Mouse (Mus musculus) cerebellum, adult 9-11 months (tissue): ENCODE results near the gene Il22ra1.
A peak's percentile ranks its signal among the peaks of the same experiment; 100 is the strongest.

Source experiments
- DNase-seq: peaks from one replicate; pipeline ENCODE4 v3.0.0; 2022

Il22ra1 gene

GRCm38 (mm10) chr4:135736903-135737302, 8.9 kb downstream of the Il22ra1 start:
- no peak for DNase-seq

- DNase-seq: no peak
These were observed 10.3 kb downstream of the Il22ra1 start for GRCm38 (mm10) chr4:135738237-135738636.

DNA sequence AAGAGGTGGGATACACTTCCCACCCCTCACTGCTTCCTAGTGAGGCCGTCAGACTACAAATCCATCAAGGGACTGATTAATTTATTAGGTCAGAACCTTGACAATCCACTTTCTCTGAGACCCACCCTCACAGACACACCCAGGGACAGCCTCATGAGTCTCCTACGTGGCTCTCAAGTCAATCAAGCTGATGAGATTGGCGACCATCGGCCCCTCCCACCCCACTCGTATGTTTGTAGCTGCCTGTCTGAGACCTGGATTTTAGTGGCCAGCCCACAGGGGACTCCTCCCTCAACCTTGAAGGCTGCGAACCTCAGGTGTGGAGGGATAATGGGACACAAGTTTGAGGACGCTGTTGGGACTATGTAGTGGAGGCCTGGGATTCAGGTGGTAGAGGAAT, 11.2 kb downstream of the Il22ra1 start:
- no peak for DNase-seq

DNA sequence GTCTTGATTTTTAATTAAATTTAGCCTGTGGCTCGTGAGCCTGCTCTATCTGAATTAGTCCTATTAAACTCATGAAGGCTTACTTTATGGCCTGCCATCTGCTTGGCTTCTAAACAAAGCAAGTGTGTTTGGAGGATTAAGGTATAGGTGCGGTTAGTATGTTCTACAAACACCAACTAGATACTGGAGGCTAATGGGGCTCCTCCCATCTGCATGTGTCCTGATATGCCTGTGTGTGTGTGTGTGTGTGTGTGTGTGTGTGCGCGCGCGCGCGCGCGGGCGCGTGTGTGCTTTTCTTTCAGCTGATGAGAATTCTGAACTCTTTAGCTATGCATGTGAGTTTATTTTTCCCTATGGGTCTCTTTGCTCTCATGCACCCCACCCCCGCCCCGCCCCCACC, 11.7 kb downstream of the Il22ra1 start:
- DNase-seq: no peak

DNA sequence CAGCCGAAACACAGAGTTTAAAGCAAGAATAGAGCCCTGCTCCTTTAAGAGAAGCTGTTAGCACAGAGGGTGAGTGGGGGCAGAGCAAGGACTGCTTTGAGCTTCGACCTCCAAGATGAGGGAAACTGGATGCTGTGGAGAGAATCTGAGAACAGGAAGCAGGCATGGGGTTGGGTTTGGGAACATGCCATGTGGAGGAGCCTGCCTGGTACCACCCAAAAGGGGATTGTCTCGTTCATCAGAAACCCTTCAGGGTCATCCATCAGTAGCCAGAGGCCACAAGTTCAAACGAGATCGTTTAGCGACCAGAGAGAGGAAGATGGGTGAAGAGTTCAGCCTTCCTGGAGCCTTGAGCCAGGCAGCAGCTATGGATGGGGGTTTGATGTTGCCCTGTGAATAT, 15.5 kb downstream of the Il22ra1 start:
- DNase-seq: no peak

- no peak for DNase-seq
These were observed 16.9 kb downstream of the Il22ra1 start for GRCm38 (mm10) chr4:135744726-135745448.

DNA sequence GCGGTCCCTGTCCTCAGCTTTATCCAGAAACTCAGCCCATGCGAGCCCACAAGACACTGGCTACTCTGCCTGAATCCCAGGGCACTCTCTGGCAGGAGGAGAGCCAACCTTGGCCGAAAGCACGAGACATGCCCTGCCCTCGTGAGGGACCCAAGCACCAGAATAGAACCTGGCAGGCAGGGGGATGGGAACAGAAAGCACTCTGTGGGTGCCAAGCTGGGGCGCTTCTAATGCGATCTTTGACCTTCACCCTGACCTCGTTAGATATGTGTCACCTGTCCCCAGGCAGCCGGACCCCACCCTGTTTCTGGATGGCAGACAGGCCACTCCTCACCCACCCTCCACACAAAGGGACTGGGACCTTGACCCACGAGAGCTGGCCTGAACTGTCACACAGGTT, 17.6 kb downstream of the Il22ra1 start:
- no peak for DNase-seq

- DNase-seq: no peak
These were observed 22.9 kb downstream of the Il22ra1 start for GRCm38 (mm10) chr4:135750896-135751295.

- DNase-seq: no peak
These were observed 24.3 kb downstream of the Il22ra1 start for GRCm38 (mm10) chr4:135752106-135752778.

- no peak for DNase-seq
These were observed 24.8 kb downstream of the Il22ra1 start for GRCm38 (mm10) chr4:135752779-135753164.

- no peak for DNase-seq
These were observed 30.4 kb downstream of the Il22ra1 start for GRCm38 (mm10) chr4:135758331-135758730.

- DNase-seq: no peak
These were observed 30.9 kb downstream of the Il22ra1 start for GRCm38 (mm10) chr4:135758825-135759224.

DNA sequence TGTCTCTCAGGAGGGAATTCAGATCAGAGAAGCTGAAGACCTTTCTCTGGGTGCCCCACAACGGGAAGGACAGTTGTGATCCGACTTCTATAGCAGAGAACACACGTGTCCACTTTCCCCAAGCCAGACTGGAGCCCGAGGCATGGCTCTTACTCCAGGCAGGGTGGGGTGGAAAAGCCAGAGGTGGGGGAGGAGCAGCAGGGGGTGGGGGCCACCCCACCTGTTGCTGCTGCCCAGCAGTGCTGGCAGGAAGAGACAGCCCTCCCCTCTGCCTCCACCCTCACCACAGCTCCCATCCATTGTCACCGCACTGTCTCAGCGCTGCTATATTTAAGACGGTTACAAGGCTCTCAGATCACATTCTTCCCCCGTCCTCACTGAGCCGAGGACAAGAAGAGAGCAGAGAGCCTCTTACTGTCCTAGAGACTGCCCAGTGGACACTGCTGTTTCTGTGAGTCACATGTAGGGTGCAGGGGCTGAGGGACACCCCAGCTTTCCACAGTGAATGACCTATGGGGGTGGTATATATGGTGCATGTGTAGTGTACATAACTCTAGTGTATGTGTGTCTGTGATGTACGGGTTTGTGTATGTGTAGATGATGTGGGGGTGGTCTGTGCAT, 31.5 kb downstream of the Il22ra1 start, which contains the start of gene Myom3:
Myom3 (plus strand) TSS at position 360 of the 621 bp plus-strand sequence.
- no peak for DNase-seq

- DNase-seq: no peak
These were observed 33.1 kb downstream of the Il22ra1 start for GRCm38 (mm10) chr4:135761048-135761447.

DNA sequence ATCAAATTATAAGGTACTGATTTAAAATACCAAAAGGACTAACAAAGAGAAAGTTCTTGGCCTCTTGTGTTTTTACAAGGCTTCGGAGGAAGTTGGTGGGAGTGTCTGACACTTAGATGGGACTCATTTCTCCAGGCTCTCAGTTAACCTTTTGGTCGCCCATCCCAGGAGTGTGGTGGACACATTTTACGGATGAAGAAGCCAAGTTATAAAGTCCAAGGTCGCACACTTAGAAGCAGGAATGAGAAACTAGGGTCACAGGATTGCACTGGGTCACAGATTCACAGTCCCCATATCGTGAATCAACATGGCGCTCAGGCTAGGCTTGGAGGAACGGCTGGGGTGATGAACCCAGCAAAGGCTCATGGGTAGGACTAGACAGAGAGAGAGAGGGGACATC, 33.6 kb downstream of the Il22ra1 start:
- DNase-seq: no peak

- no peak for DNase-seq
These were observed 34.4 kb downstream of the Il22ra1 start for GRCm38 (mm10) chr4:135762251-135762906.

DNA sequence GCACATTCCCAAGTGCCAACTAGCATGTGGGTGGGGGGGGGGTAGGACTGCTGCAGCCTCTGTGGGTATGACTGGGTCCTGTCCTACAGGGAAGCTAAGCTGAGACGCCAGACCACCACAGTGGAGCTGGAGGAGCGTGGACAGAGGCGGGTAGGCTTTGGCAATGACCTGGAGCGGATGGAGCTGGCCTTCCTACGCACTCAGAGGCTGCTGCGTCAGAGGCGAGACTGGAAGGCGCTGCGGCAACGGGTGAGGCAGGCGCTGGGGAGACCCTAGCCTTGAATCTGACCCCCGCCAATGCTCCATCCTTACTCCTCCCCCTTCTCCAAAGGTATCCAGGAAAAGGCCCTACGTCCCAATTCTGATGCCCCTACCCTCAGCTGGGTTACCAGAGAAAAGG, 36.7 kb downstream of the Il22ra1 start:
- DNase-seq: no peak

GRCm38 (mm10) chr4:135765707-135766106, 37.7 kb downstream of the Il22ra1 start:
- DNase-seq: no peak

GRCm38 (mm10) chr4:135766976-135767375, 39.0 kb downstream of the Il22ra1 start:
- DNase-seq: no peak

GRCm38 (mm10) chr4:135768572-135769526, 40.9 kb downstream of the Il22ra1 start:
- peak; percentile 34 for DNase-seq

DNA sequence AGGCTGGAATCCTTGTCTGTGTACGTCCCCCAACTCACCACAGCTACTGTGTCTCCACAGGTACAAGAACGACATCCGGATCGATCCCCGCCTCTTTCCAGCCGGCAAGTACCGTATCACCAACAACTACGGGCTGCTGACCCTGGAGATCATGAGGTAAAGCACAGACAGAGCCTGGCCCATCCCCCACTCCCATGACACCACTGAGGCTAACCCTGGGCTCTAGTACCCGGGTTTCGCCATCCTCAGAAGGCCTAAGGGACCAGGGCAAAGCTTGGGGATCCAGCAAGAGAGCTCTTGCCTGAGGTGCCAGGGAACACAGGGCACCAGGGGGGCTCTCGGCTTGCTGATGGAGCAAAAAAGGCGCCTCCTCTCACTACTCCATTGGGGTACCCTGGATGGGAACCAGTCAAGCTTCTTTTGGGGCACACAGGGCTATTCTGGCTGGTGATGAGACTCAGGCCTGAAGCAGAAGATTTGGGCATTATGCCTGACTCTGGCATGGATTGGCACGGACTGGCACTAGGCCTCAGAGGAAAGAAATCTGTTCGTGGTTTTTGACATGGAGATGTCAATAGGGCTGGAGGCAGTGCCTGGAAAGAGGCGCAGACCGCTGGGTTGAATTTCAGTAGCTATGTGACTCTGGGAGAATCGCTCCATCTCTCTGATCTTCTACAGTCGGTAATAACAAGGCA, 42.8 kb downstream of the Il22ra1 start:
- DNase-seq: no peak

DNA sequence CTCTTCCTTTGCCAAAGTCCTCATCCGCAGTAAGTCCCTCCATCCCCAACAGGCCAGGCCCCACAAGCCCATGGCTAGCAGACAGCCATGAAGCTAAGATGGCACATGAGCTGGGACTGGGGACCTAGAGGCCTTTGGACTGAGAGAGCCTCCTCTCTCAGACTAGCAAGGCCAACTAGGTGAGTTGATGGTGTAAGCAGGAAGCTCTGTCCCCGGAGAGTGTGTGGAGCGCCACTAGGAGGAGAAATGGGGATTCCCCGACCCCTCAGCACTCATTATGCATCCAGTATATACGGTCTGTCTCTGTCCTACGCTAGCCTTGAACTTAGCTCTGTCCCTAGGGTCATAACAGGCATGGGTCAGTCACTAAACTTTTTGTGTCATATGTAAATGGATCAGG, 43.6 kb downstream of the Il22ra1 start:
- DNase-seq: no peak
